Mouse (Mus musculus) CH12.LX (cell line): ENCODE measurements around the gene Pacs2. TPM values are rescaled to one million over a fixed set of nuclear protein-coding genes. Genes with fewer than 3 reads are reported as not detected.

ENCODE experiments used
- DNase-seq: peaks from one replicate; pipeline ENCODE4 v3.0.0-alpha.2; 2013; ENCODE audit errors: extremely low read depth
- H3K27ac ChIP-seq: 2 replicates; pipeline ENCODE4 v1.5.1; 2012; ENCODE audit warnings: low read depth, mild to moderate bottlenecking, control low read depth, moderate library complexity; ENCODE audit not compliant: insufficient read depth
- H3K27me3 ChIP-seq: replicated peaks from 2 replicates; pipeline ENCODE3; 2012; ENCODE audit warnings: inconsistent platforms
- H3K36me3 ChIP-seq, 2 experiments: replicated peaks in 1 of 2; 2 replicates each; pipeline versions ENCODE3 to v1.6.1; 2012; ENCODE audit warnings: inconsistent platforms in 1 of 2, low read length in 1 of 2, mild to moderate bottlenecking in 1 of 2, mixed read lengths in 1 of 2, moderate library complexity in 1 of 2; ENCODE audit not compliant: control insufficient read depth in 1 of 2, insufficient read depth in 1 of 2
- H3K4me1 ChIP-seq, 2 experiments: 2 replicates each; pipeline ENCODE4 v1.6.1; 2012; ENCODE audit warnings: inconsistent platforms in 1 of 2, moderate library complexity in 1 of 2; ENCODE audit not compliant: insufficient read depth in 2 of 2, control insufficient read depth in 1 of 2
- H3K4me2 ChIP-seq: 2 replicates; pipeline ENCODE4 v1.6.1; 2012; ENCODE audit warnings: low read depth, mild to moderate bottlenecking, control low read depth; ENCODE audit not compliant: poor library complexity, insufficient read depth, severe bottlenecking
- H3K4me3 ChIP-seq, 3 experiments: fragments of 150-350 bp in 1 of 3; sonication (generic) in 1 of 3; replicated peaks in 1 of 3; 2 replicates each; pipeline versions ENCODE3 to v1.5.1; 2011 to 2012; ENCODE audit warnings: low read depth in 2 of 3, low read length in 2 of 3, mild to moderate bottlenecking in 2 of 3, moderate library complexity in 2 of 3, control low read depth in 1 of 3, improper control_type of control experiment in 1 of 3, inconsistent platforms in 1 of 3, mixed read lengths in 1 of 3; ENCODE audit not compliant: poor library complexity in 1 of 3
- H3K79me2 ChIP-seq: replicated peaks from 2 replicates; pipeline ENCODE4 v1.6.1; 2012; ENCODE audit warnings: mild to moderate bottlenecking, moderate library complexity; ENCODE audit not compliant: control insufficient read depth, poor library complexity, insufficient read depth, severe bottlenecking; ENCODE audit errors: extremely low read depth
- H3K9ac ChIP-seq: 2 replicates; pipeline ENCODE4 v1.6.1; 2012; ENCODE audit warnings: low read depth, mild to moderate bottlenecking, control low read depth, moderate library complexity; ENCODE audit not compliant: insufficient read depth
- H3K9me3 ChIP-seq: replicated peaks from 2 replicates; pipeline ENCODE3; 2012; ENCODE audit warnings: low read length, inconsistent platforms, mixed read lengths
- BHLHE40 ChIP-seq: IDR thresholded peaks from 2 replicates; pipeline ENCODE4 v1.6.1; 2011; ENCODE audit warnings: mild to moderate bottlenecking, low read depth, low read length, improper control_type of control experiment
- CHD1 ChIP-seq: IDR thresholded peaks from 2 replicates; pipeline ENCODE4 v1.6.1; 2012; ENCODE audit warnings: low read depth, low read length, improper control_type of control experiment, inconsistent platforms
- CTCF ChIP-seq, 2 experiments: IDR thresholded peaks in 1 of 2; conservative IDR thresholded peaks in 1 of 2; 2 replicates each; pipeline ENCODE4 v1.5.1; 2011 to 2012; ENCODE audit warnings: low read depth in 2 of 2, low read length in 2 of 2, improper control_type of control experiment in 1 of 2, inconsistent platforms in 1 of 2, mild to moderate bottlenecking in 1 of 2, moderate library complexity in 1 of 2
- ELF1 ChIP-seq: IDR thresholded peaks from 2 replicates; pipeline ENCODE4 v1.6.1; 2014; ENCODE audit warnings: low read depth, mild to moderate bottlenecking, inconsistent platforms, low read length, improper control_type of control experiment
- ETS1 ChIP-seq: conservative IDR thresholded peaks from 2 replicates; pipeline ENCODE4 v1.6.1; 2012; ENCODE audit warnings: low read depth, mild to moderate bottlenecking, inconsistent platforms, low read length, improper control_type of control experiment, moderate library complexity
- GABPA ChIP-seq: IDR thresholded peaks from 2 replicates; pipeline ENCODE4 v1.6.1; 2012; ENCODE audit warnings: low read depth, low read length, improper control_type of control experiment, inconsistent platforms; ENCODE audit not compliant: insufficient replicate concordance
- HCFC1 ChIP-seq: IDR thresholded peaks from 2 replicates; pipeline ENCODE4 v1.6.1; 2012; ENCODE audit warnings: low read depth, mild to moderate bottlenecking, inconsistent platforms, low read length, improper control_type of control experiment
- JUN ChIP-seq: IDR thresholded peaks from 2 replicates; pipeline ENCODE4 v1.6.1; 2011; ENCODE audit warnings: low read depth, mild to moderate bottlenecking, low read length, improper control_type of control experiment, moderate library complexity; ENCODE audit not compliant: insufficient read depth
- KAT2A ChIP-seq: IDR thresholded peaks from 2 replicates; pipeline ENCODE4 v1.6.1; 2012; ENCODE audit warnings: low read length, improper control_type of control experiment, inconsistent platforms; ENCODE audit not compliant: insufficient replicate concordance
- MAFK ChIP-seq: IDR thresholded peaks from 2 replicates; pipeline ENCODE4 v1.6.1; 2011; ENCODE audit warnings: low read length, improper control_type of control experiment; ENCODE audit not compliant: insufficient replicate concordance
- MAX ChIP-seq: IDR thresholded peaks from 2 replicates; pipeline ENCODE4 v1.6.1; 2011; ENCODE audit warnings: low read length, improper control_type of control experiment
- MYC ChIP-seq: IDR thresholded peaks from 2 replicates; pipeline ENCODE4 v1.6.1; 2011; ENCODE audit warnings: low read depth, mild to moderate bottlenecking, improper control_type of control experiment, low read length
- NELFE ChIP-seq: IDR thresholded peaks from 2 replicates; pipeline ENCODE4 v1.6.1; 2011; ENCODE audit warnings: low read depth, low read length, improper control_type of control experiment
- NRF1 ChIP-seq: IDR thresholded peaks from 2 replicates; pipeline ENCODE4 v1.6.1; 2014; ENCODE audit warnings: low read depth, mild to moderate bottlenecking, inconsistent platforms, low read length, improper control_type of control experiment, moderate library complexity
- PAX5 ChIP-seq: IDR thresholded peaks from 2 replicates; pipeline ENCODE4 v1.6.1; 2012; ENCODE audit warnings: low read length, inconsistent platforms, mixed read lengths
- POLR2A ChIP-seq: IDR thresholded peaks from 2 replicates; pipeline ENCODE4 v1.6.1; 2011; ENCODE audit warnings: low read depth, mild to moderate bottlenecking, improper control_type of control experiment, low read length
- POLR2AphosphoS2 ChIP-seq: IDR thresholded peaks from 2 replicates; pipeline ENCODE4 v1.6.1; 2011; ENCODE audit warnings: low read depth, low read length, improper control_type of control experiment
- RAD21 ChIP-seq: IDR thresholded peaks from 2 replicates; pipeline ENCODE4 v1.6.1; 2011; ENCODE audit warnings: low read depth, mild to moderate bottlenecking, low read length, improper control_type of control experiment, moderate library complexity
- SMC3 ChIP-seq: IDR thresholded peaks from 2 replicates; pipeline ENCODE4 v1.6.1; 2011; ENCODE audit warnings: low read depth, low read length, improper control_type of control experiment
- TBP ChIP-seq: conservative IDR thresholded peaks from 2 replicates; pipeline ENCODE4 v1.6.1; 2011; ENCODE audit warnings: low read depth, low read length, improper control_type of control experiment
- TCF12 ChIP-seq: IDR thresholded peaks from 2 replicates; pipeline ENCODE4 v1.6.1; 2014; ENCODE audit warnings: low read depth, mild to moderate bottlenecking, inconsistent platforms, low read length, improper control_type of control experiment
- UBTF ChIP-seq: IDR thresholded peaks from 2 replicates; pipeline ENCODE4 v1.6.1; 2012; ENCODE audit warnings: low read depth, mild to moderate bottlenecking, inconsistent platforms, low read length, improper control_type of control experiment, moderate library complexity
- USF1 ChIP-seq: IDR thresholded peaks from 2 replicates; pipeline ENCODE4 v1.6.1; 2014; ENCODE audit warnings: low read depth, mild to moderate bottlenecking, inconsistent platforms, low read length, improper control_type of control experiment
- USF2 ChIP-seq: conservative IDR thresholded peaks from 2 replicates; pipeline ENCODE4 v1.6.1; 2011; ENCODE audit warnings: low read depth, low read length, improper control_type of control experiment
- ZKSCAN1 ChIP-seq: IDR thresholded peaks from 2 replicates; pipeline ENCODE4 v1.6.1; 2012; ENCODE audit warnings: low read depth, inconsistent platforms, low read length, improper control_type of control experiment, borderline replicate concordance
- dilution Hi-C: fragments of 300-500 bp; cut with MboI; formaldehyde crosslinking; loops from 2 replicates; pipeline ENCODE4 v1.14.3; 2020; ENCODE audit warnings: low sequenced_read_pairs; ENCODE audit not compliant: extremely low pct_unique_long_range_greater_than_20kb, extremely low pct_ligation_motif_present
- in situ Hi-C: fragments of 300-500 bp; cut with MboI; formaldehyde crosslinking; loops from 3 replicates; pipeline ENCODE4 v1.14.3; 2019; ENCODE audit warnings: low sequenced_read_pairs, low pct_ligation_motif_present, low pct_unique_long_range_greater_than_20kb, mixed read lengths
- polyA plus RNA-seq: library from polyadenylated mRNA; unstranded; fragments of >175 nt; gene quantifications from 2 replicates; pipeline ENCODE4 v1.2.1, GENCODE M21; 2012; ENCODE audit warnings: low read depth; ENCODE audit not compliant: insufficient read length
- total RNA-seq, 2 experiments: library from RNA; depleted of rRNA; stranded (reverse); fragments of 300-350 nt in 1 of 2; fragments of >200 nt in 1 of 2; gene quantifications; 2 replicates each; pipeline ENCODE4 v1.2.3; 2012 to 2014

Pacs2 gene
- total and polyA plus RNA-seq, 3 experiments = 3.1 to 7.1 (median 7.0) TPM

GRCm38 (mm10) chr12:113075063-113075454 is 60.8 kb downstream of the Pacs2 start:
- peak; percentile 71 for TF ChIP-seq RAD21
- no peak for TF ChIP-seq UBTF
- TF ChIP-seq USF1 = no peak
- TF ChIP-seq ETS1 = no peak
- TF ChIP-seq MYC = no peak
- TF ChIP-seq CTCF (conservative IDR thresholded peaks at IDR 0.05 in 1 of 2, IDR thresholded peaks at IDR 0.05 in 1 of 2; ENCODE audit: low read depth in 2 of 2, low read length in 2 of 2) = peak; percentile 67 to 95
- TF ChIP-seq JUN = no peak
- TF ChIP-seq ELF1 = peak; percentile 49; the same call in 1 of the 2 replicates
- no peak for TF ChIP-seq MAFK
- TF ChIP-seq TBP = 0 out of 2 replicates have a peak, but pooled peaks have one; percentile 35
- TF ChIP-seq POLR2AphosphoS2 = no peak
- no peak for TF ChIP-seq NELFE
- TF ChIP-seq BHLHE40 = no peak
- TF ChIP-seq TCF12 = no peak
- TF ChIP-seq POLR2A = peak; percentile 28
- TF ChIP-seq SMC3 = peak; percentile 54
- TF ChIP-seq GABPA = no peak
- TF ChIP-seq USF2 = no peak
- TF ChIP-seq ZKSCAN1 = no peak
- no peak for TF ChIP-seq CHD1
- TF ChIP-seq MAX = 0 out of 2 replicates have a peak, but pooled peaks have one; percentile 24
- no peak for TF ChIP-seq PAX5
- TF ChIP-seq KAT2A = no peak
- TF ChIP-seq HCFC1 = 0 out of 2 replicates have a peak, but pooled peaks have one; percentile 34
- TF ChIP-seq NRF1 = peak; percentile 9; the same call in 1 of the 2 replicates
- no peaks in the 10 kb centered on the region for H3K9me3 ChIP-seq
- H3K4me2 ChIP-seq = peak overlapping the region; percentile 75
- peaks cover 16 to 29% of the 10 kb centered on the region in 2 experiments for H3K4me1 ChIP-seq
- peaks cover 0 to 21% of the 10 kb centered on the region in 2 experiments for H3K36me3 ChIP-seq
- peak; percentile 92 for DNase-seq
- peak overlapping the region; percentile 68 for H3K9ac ChIP-seq
- no peaks in the 10 kb centered on the region for H3K79me2 ChIP-seq
- H3K27ac ChIP-seq = peak overlapping the region; percentile 65
- dilution Hi-C loops = no loop called here
- H3K4me3 ChIP-seq = peak overlapping the region; percentile 56 to 81 (median 72)
- no peaks in the 10 kb centered on the region for H3K27me3 ChIP-seq
- in situ Hi-C loops = no loop called here
